Mouse (Mus musculus) E14TG2a.4 (cell line): ENCODE measurements around the gene Car4.

Experiments used
- H3K27me3 ChIP-seq: 2 replicates; pipeline ENCODE4 v1.6.1; 2014; ENCODE audit warnings: low read length, control low read depth; ENCODE audit not compliant: insufficient read depth
- H3K36me3 ChIP-seq: 2 replicates; pipeline ENCODE4 v1.6.1; 2014; ENCODE audit warnings: low read length, control low read depth; ENCODE audit not compliant: insufficient read depth
- H3K4me1 ChIP-seq: replicated peaks from 2 replicates; pipeline ENCODE4 v1.6.1; 2014; ENCODE audit warnings: low read depth, low read length, control low read depth
- H3K4me3 ChIP-seq: replicated peaks from 2 replicates; pipeline ENCODE4 v1.5.1; 2014; ENCODE audit warnings: mild to moderate bottlenecking, low read length
- H3K9me3 ChIP-seq: 2 replicates; pipeline ENCODE4 v1.6.1; 2014; ENCODE audit warnings: low read length, control low read depth
- CTCF ChIP-seq: conservative IDR thresholded peaks from 2 replicates; pipeline ENCODE4 v1.5.1; 2014; ENCODE audit warnings: low read length
- NANOG ChIP-seq: IDR thresholded peaks from 2 replicates; pipeline ENCODE4 v1.6.1; 2014; ENCODE audit warnings: borderline replicate concordance, low read length, mixed read lengths
- POU5F1 ChIP-seq: IDR thresholded peaks from 2 replicates; pipeline ENCODE4 v1.6.1; 2014; ENCODE audit warnings: low read length, borderline replicate concordance

Car4 gene

DNA sequence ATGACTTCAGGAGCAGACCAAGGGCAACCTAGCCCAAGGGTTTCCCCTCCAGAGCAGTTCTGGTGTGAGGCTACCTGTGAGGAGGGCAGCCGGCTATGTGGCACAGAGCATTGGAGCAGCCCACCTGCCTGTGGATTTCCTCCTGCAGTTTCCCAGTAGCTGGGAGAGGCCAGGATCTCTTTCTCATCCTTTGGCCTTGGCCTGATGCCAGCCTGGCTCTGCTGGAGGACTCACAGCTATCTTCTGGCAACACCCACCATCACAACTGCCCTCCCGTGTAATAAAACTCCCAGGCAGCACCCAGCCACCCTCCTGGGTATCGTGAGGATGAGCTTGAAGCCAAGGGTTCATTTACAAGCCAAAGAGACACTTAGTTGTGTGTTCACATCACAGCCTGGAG lies 14.5 kb downstream of the Car4 start:
- Histone ChIP-seq H3K4me3 (no peak overlapping the region), H3K4me1 (peaks cover 26% of the 10 kb centered on the region), H3K36me3 (no peaks in the 10 kb centered on the region), H3K27me3 (0 out of 2 replicates have a peak, but pooled peaks cover 6% of the 10 kb centered on the region), H3K9me3 (no peaks in the 10 kb centered on the region)
- no peak for TF ChIP-seq NANOG
- TF ChIP-seq POU5F1, result no peak
- TF ChIP-seq CTCF, result no peak

DNA sequence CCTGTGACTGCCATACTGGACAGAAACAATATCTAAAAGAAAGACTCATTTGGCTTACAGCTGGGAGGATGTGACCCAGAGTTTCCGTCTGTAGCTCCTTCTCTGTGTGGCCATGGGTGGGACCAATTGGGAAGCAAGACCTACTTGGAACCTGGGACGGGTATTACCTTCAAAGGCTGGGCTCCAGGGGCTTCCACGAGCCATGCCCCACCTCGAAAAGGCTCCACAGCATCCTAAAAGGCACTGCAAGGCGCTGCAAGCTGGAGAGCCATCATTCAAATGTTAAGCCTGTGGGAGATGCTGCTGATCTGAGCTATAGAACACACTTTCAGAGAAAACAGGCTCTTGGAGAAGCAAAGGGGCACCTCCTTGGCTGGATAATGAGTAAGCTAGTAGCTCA lies 16.1 kb downstream of the Car4 start:
- Histone ChIP-seq H3K4me3 (no peak overlapping the region), H3K27me3 (0 out of 2 replicates have a peak, but pooled peaks cover 6% of the 10 kb centered on the region), H3K9me3 (no peaks in the 10 kb centered on the region), H3K4me1 (peaks cover 16% of the 10 kb centered on the region), H3K36me3 (no peaks in the 10 kb centered on the region)
- TF ChIP-seq NANOG, result no peak
- TF ChIP-seq POU5F1, result no peak

DNA sequence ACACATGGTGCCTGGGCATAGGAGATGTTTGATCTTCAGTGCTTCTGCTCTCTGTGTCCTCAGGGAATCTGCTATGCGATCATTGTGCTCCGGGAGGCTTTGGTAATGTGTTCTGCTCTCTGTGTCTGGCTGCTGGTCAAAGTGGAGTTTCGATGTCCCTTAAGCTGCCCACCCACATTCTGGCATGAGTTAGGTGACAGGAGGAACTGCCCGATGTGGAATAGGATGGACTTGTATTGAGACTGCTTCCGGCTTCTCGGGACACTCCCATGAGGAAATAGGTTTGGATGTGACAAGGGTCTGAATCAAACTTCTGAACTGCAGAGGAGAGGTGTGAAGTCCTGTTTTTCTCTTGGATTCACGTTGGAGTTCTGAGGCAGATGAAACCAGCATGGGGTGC lies 17.0 kb downstream of the Car4 start:
- H3K27me3 ChIP-seq, result 0 out of 2 replicates have a peak, but pooled peaks cover 6% of the 10 kb centered on the region
- H3K36me3 ChIP-seq, result no peaks in the 10 kb centered on the region
- H3K9me3 ChIP-seq, result no peaks in the 10 kb centered on the region
- H3K4me3 ChIP-seq, result no peak overlapping the region
- TF ChIP-seq CTCF (no peak), POU5F1 (no peak)
- peaks cover 9% of the 10 kb centered on the region for H3K4me1 ChIP-seq

DNA sequence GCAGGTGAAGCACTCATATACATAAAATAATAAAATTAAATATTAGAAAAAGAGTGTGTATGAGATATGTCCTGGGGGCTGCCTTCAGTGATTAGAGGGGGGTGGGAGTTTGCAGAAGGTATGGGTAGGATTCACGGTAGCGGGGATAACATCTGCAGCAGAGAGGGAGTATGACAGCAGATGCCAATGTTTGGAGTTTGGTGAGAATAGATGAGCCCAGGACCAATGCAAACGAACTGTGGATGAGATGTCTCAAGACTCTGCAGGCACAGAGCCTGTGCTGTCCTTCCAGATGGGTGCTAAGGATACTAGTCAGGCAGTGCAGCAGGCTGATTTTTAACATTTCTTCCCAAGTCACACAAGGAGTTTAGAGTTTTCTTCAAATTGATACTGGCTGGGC lies 19.1 kb downstream of the Car4 start:
- TF ChIP-seq POU5F1 (no peak), CTCF (no peak), NANOG (no peak)
- H3K9me3 ChIP-seq, result no peaks in the 10 kb centered on the region
- H3K27me3 ChIP-seq, result 0 out of 2 replicates have a peak, but pooled peaks cover 6% of the 10 kb centered on the region
- no peak overlapping the region for H3K4me3 ChIP-seq
- H3K4me1 ChIP-seq, result peaks cover 9% of the 10 kb centered on the region
- H3K36me3 ChIP-seq, result no peaks in the 10 kb centered on the region

DNA sequence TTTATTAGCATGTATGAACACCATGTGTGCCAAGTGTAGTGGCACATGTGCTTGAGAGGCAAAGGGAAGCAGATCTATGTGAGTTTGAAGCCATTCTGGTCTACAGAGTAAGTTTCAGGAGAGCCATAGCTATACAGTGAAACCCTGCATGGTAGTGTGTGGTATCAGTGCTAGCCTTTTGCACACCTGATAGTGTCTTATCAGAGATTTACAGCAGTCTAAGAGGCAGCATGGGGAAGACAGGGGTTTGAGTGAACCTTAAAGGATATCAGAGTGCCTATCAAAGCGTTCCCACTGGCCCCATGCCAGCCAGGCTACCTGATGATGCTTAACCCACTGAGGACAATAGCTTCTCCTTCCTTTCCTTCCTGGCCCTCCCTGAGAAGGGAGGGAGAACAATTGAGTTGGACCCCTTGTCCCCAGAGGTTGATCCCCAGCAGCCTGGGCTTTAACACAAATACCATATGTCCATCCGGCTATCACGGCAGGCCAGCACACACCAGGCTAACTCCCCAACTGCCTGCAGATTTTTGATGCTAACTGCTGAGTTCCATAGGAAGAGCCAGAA lies 19.9 kb downstream of the Car4 start:
- Histone ChIP-seq H3K9me3 (no peaks in the 10 kb centered on the region), H3K4me1 (peaks cover 9% of the 10 kb centered on the region), H3K27me3 (0 out of 2 replicates have a peak, but pooled peaks cover 6% of the 10 kb centered on the region), H3K4me3 (no peak overlapping the region), H3K36me3 (no peaks in the 10 kb centered on the region)
- TF ChIP-seq CTCF (no peak), NANOG (no peak), POU5F1 (no peak)

DNA sequence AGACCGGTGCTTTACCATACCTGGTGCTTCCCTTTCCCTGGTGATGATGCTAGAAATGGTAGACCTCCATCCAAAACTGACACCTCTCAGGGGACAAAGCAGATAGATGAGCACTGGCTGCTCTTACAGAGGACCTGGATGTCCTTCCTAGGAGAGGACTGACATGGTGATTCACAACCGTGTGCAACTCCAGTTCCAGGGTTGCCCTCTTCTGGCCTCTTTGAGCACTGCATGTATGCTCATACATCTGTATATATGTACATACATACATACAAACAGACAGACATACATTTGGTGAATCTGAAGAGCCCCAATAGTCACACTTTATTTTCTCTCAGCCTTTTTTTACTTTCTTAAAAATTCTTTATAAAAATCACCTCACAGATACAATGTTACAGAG lies 20.5 kb downstream of the Car4 start:
- Histone ChIP-seq H3K27me3 (0 out of 2 replicates have a peak, but pooled peaks cover 6% of the 10 kb centered on the region), H3K4me1 (peaks cover 9% of the 10 kb centered on the region), H3K36me3 (no peaks in the 10 kb centered on the region), H3K9me3 (no peaks in the 10 kb centered on the region), H3K4me3 (no peak overlapping the region)
- TF ChIP-seq POU5F1 (no peak), CTCF (peak; percentile 69), NANOG (no peak)

DNA sequence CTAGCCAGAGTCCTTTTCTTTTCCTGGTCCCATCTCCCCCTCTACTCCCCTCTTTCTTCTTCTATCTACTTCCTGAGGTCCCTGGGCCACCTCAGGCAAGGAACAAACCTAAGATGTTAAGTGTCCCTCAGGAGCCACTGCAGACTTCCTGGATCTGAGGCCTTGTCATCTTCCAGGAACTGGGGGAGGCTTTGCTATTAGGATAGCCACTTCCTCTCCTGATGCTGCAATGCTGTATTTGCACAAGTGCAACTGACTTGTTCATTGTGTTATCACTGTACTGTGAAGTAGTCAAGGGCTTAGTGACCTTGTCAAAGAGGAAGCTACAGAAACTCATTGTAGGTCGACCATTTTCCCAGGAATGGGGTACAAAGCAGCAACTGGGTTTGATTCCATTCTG lies 21.8 kb downstream of the Car4 start:
- peaks cover under 1% of the 10 kb centered on the region; the same call in 1 of the 2 replicates for H3K4me1 ChIP-seq
- 0 out of 2 replicates have a peak, but pooled peaks cover 1% of the 10 kb centered on the region for H3K27me3 ChIP-seq
- H3K36me3 ChIP-seq, result no peaks in the 10 kb centered on the region
- no peaks in the 10 kb centered on the region for H3K9me3 ChIP-seq
- TF ChIP-seq CTCF (no peak), NANOG (no peak), POU5F1 (no peak)
- H3K4me3 ChIP-seq, result no peak overlapping the region

DNA sequence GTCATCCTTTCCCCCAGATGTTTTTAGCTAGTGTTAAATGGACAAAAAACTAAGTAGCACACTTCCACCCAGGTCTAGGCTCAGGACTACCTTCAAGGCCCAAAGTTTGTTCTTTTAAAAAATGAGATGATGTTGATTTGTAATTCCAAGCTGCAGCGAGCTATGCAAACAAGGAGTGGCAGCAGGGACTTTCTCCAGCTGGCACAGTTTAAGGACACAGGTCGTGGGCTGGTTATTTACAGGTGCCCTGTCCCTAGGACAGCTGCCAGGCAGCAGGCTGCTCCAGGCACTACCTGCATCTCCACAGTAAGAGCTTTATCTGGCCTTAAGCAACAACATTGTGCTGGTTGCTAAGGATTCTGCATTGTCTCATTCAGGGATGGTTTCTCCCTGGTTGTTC lies 23.1 kb downstream of the Car4 start:
- no peaks in the 10 kb centered on the region for H3K9me3 ChIP-seq
- no peaks in the 10 kb centered on the region for H3K36me3 ChIP-seq
- TF ChIP-seq POU5F1 (no peak), NANOG (no peak), CTCF (no peak)
- H3K27me3 ChIP-seq, result no peaks in the 10 kb centered on the region
- H3K4me1 ChIP-seq, result peaks cover 11% of the 10 kb centered on the region
- H3K4me3 ChIP-seq, result no peak overlapping the region

DNA sequence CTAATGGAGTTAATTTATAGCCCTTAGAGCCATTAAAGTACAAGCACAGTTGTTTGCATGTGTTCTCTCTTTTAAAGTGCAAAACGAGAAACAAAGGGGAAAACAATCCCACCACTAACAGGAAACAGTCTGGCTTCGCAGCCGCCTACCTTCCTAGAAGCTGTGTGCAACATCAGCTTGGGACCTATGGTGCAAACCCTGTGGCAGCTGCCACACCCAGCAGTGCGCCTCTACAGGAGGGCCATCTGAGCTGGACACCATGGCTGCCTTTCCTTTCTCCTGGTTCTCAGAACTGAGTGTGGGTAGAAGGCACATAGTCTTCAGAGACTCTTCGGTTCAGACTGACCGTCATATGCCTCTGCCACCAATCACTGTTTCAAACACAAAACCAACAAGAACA lies 27.8 kb downstream of the Car4 start:
- Histone ChIP-seq H3K27me3 (no peaks in the 10 kb centered on the region), H3K9me3 (no peaks in the 10 kb centered on the region), H3K4me3 (no peak overlapping the region), H3K36me3 (peaks cover 15% of the 10 kb centered on the region), H3K4me1 (peaks cover 19% of the 10 kb centered on the region)
- no peak for TF ChIP-seq POU5F1
- TF ChIP-seq NANOG, result no peak
- TF ChIP-seq CTCF, result no peak
